Mouse (Mus musculus) liver, adult 2 months (tissue): ENCODE data around the gene Pdlim7. TPM values are rescaled to one million over a fixed set of nuclear protein-coding genes. Genes with fewer than 3 reads are reported as not detected.

Source experiments
- DNase-seq: peaks from one replicate; pipeline ENCODE4 v3.0.0-alpha.2; 2011; ENCODE audit warnings: low read depth, low spot score; ENCODE audit errors: extremely low read depth
- H3K27ac ChIP-seq: fragments of 200-500 bp; replicated peaks from 2 replicates; pipeline ENCODE4 v1.5.1; 2012; ENCODE audit warnings: low read depth, mild to moderate bottlenecking, control low read depth, inconsistent platforms, low read length; ENCODE audit not compliant: insufficient read depth
- H3K27me3 ChIP-seq: fragments of 200-500 bp; 2 replicates; pipeline ENCODE4 v1.6.1; 2012; ENCODE audit warnings: mild to moderate bottlenecking, moderate library complexity, low read length, inconsistent platforms; ENCODE audit not compliant: control insufficient read depth, insufficient read depth
- H3K36me3 ChIP-seq: fragments of 200-500 bp; 2 replicates; pipeline ENCODE4 v1.6.1; 2012; ENCODE audit warnings: low read length, inconsistent platforms; ENCODE audit not compliant: control insufficient read depth, insufficient read depth
- H3K4me1 ChIP-seq: fragments of 200-500 bp; 2 replicates; pipeline ENCODE4 v1.6.1; 2011; ENCODE audit warnings: low read length; ENCODE audit not compliant: control insufficient read depth, insufficient read depth
- H3K4me3 ChIP-seq: fragments of 200-500 bp; 2 replicates; pipeline ENCODE4 v1.5.1; 2011; ENCODE audit warnings: low read depth, mild to moderate bottlenecking, control low read depth, low read length, moderate library complexity; ENCODE audit not compliant: insufficient read depth
- H3K79me2 ChIP-seq: fragments of 200-500 bp; 2 replicates; pipeline ENCODE4 v1.6.1; 2012; ENCODE audit warnings: inconsistent platforms, mild to moderate bottlenecking, low read length, moderate library complexity; ENCODE audit not compliant: control insufficient read depth, insufficient read depth
- H3K9ac ChIP-seq: fragments of 200-500 bp; 2 replicates; pipeline ENCODE4 v1.6.1; 2012; ENCODE audit warnings: low read depth, mild to moderate bottlenecking, control low read depth, inconsistent platforms, low read length
- CTCF ChIP-seq: fragments of 200-500 bp; IDR thresholded peaks from 2 replicates; pipeline ENCODE4 v1.5.1; 2011; ENCODE audit warnings: low read depth, low read length, control low read depth
- POLR2A ChIP-seq: fragments of 200-500 bp; IDR thresholded peaks from 2 replicates; pipeline ENCODE4 v1.6.1; 2011; ENCODE audit warnings: low read length, control low read depth; ENCODE audit not compliant: insufficient read depth; ENCODE audit errors: extremely low read depth
- WGBS: fragments of 180-500 bp; shearing (Covaris S2); methylation state at CpG from one replicate; pipeline ENCODE4 v1.1.7; 2018; 5-methylcytosine and 5-hydroxymethylcytosine counted together
- polyA plus RNA-seq: library from polyadenylated mRNA; depleted of rRNA; stranded (reverse); fragments of >200 nt; gene quantifications from 2 replicates; pipeline ENCODE4 v1.2.3, GENCODE M21; 2012
- total RNA-seq: library from RNA; depleted of rRNA; stranded (reverse); fragments of >200 nt; gene quantifications from 2 replicates; pipeline ENCODE4 v1.2.3, GENCODE M21; 2014

Gene Pdlim7
- total and polyA plus RNA-seq, 2 experiments, result 6.4 to 10.2 TPM

- Histone ChIP-seq H3K27me3 (no peaks in the 10 kb centered on the region), H3K27ac (no peak overlapping the region), H3K4me1 (peaks cover 2% of the 10 kb centered on the region), H3K79me2 (no peaks in the 10 kb centered on the region), H3K4me3 (no peak overlapping the region), H3K36me3 (peaks cover 2% of the 10 kb centered on the region; the same call in 1 of the 2 replicates), H3K9ac (no peak overlapping the region)
- WGBS, result 79% methylated on average over 10 of the region's 10 CpGs
- no peak for DNase-seq
- TF ChIP-seq POLR2A (no peak), CTCF (no peak)
Observed at GRCm38 (mm10) chr13:55500575-55500974, 12.9 kb downstream of the Pdlim7 start.

- H3K27ac ChIP-seq, result no peak overlapping the region
- H3K4me3 ChIP-seq, result no peak overlapping the region
- no peaks in the 10 kb centered on the region for H3K79me2 ChIP-seq
- peaks cover 3% of the 10 kb centered on the region for H3K4me1 ChIP-seq
- 85% methylated on average over 11 of the region's 11 CpGs for WGBS
- no peaks in the 10 kb centered on the region; the same call in 1 of the 2 replicates for H3K36me3 ChIP-seq
- TF ChIP-seq CTCF (no peak), POLR2A (no peak)
- no peak for DNase-seq
- no peaks in the 10 kb centered on the region for H3K27me3 ChIP-seq
- H3K9ac ChIP-seq, result no peak overlapping the region
Observed at GRCm38 (mm10) chr13:55498906-55499305, 14.6 kb downstream of the Pdlim7 start.

- H3K36me3 ChIP-seq, result no peaks in the 10 kb centered on the region
- no peak for DNase-seq
- TF ChIP-seq POLR2A, result no peak
- TF ChIP-seq CTCF, result no peak
- no peak overlapping the region for H3K9ac ChIP-seq
- WGBS, result 87% methylated on average over 6 of the region's 6 CpGs
- no peak overlapping the region for H3K4me3 ChIP-seq
- H3K4me1 ChIP-seq, result peaks cover 3% of the 10 kb centered on the region
- H3K27me3 ChIP-seq, result no peaks in the 10 kb centered on the region
- no peaks in the 10 kb centered on the region for H3K79me2 ChIP-seq
- no peak overlapping the region for H3K27ac ChIP-seq
Observed at GRCm38 (mm10) chr13:55496661-55497060, 16.8 kb downstream of the Pdlim7 start.

GRCm38 (mm10) chr13:55495702-55496101 lies 17.8 kb downstream of the Pdlim7 start:
- WGBS, result 68% methylated on average over 4 of the region's 4 CpGs
- no peaks in the 10 kb centered on the region for H3K27me3 ChIP-seq

GRCm38 (mm10) chr13:55494883-55495621 lies 18.4 kb downstream of the Pdlim7 start:
- 20% methylated on average over 18 of the region's 18 CpGs for WGBS
- peak; percentile 97 for DNase-seq
- H3K79me2 ChIP-seq, result no peaks in the 10 kb centered on the region
- TF ChIP-seq CTCF (0 out of 2 replicates have a peak, but pooled peaks have one; percentile 10), POLR2A (no peak)
- H3K27ac ChIP-seq, result no peak overlapping the region
- peaks cover 3% of the 10 kb centered on the region for H3K4me1 ChIP-seq
- H3K9ac ChIP-seq, result no peak overlapping the region
- no peaks in the 10 kb centered on the region for H3K36me3 ChIP-seq
- H3K27me3 ChIP-seq, result no peaks in the 10 kb centered on the region
- no peak overlapping the region for H3K4me3 ChIP-seq

More at GRCm38 (mm10) chr13:55495702-55496101, 17.8 kb downstream of the Pdlim7 start:
- no peak overlapping the region for H3K4me3 ChIP-seq
- TF ChIP-seq CTCF, result no peak
- TF ChIP-seq POLR2A, result no peak
- H3K36me3 ChIP-seq, result no peaks in the 10 kb centered on the region
- H3K4me1 ChIP-seq, result peaks cover 3% of the 10 kb centered on the region
- no peak overlapping the region for H3K27ac ChIP-seq
- no peaks in the 10 kb centered on the region for H3K79me2 ChIP-seq
- no peak overlapping the region for H3K9ac ChIP-seq
- no peak for DNase-seq

GRCm38 (mm10) chr13:55494257-55494656 lies 19.2 kb downstream of the Pdlim7 start:
- H3K27me3 ChIP-seq, result no peaks in the 10 kb centered on the region
- no peak overlapping the region for H3K27ac ChIP-seq
- H3K9ac ChIP-seq, result no peak overlapping the region
- no peak for DNase-seq
- TF ChIP-seq POLR2A (no peak), CTCF (no peak)
- 60% methylated on average over 2 of the region's 2 CpGs for whole genome bisulfite sequencing
- no peaks in the 10 kb centered on the region for H3K36me3 ChIP-seq
- H3K4me3 ChIP-seq, result no peak overlapping the region
- no peaks in the 10 kb centered on the region for H3K79me2 ChIP-seq
- peaks cover 3% of the 10 kb centered on the region for H3K4me1 ChIP-seq
